Mouse (Mus musculus): Measurements from ENCODE around the gene Mlx. TPM values are rescaled to one million over a fixed set of nuclear protein-coding genes. Genes with fewer than 3 reads are reported as not detected.

The Mlx gene
- polyA plus RNA-seq, 1 experiment: 1.7 TPM

- TF ChIP-seq GATA1 (IDR thresholded peaks at IDR 0.05; ENCODE audit: low read length): no peak
- no peak for TF ChIP-seq TAL1 (IDR thresholded peaks at IDR 0.05; ENCODE audit: low read length)
- Histone ChIP-seq H3K9me3 (ENCODE audit: control insufficient read depth, low read length) (peaks cover 12% of the 10 kb centered on the region), H3K4me1 (ENCODE audit: control insufficient read depth) (peaks cover 14% of the 10 kb centered on the region), H3K4me3 (replicated peaks) (no peak overlapping the region), H3K36me3 (ENCODE audit: control insufficient read depth) (peaks cover 100% of the 10 kb centered on the region), H3K27me3 (ENCODE audit: control insufficient read depth) (no peaks in the 10 kb centered on the region)
These were observed 34.2 kb upstream of the Mlx start for GRCm38 (mm10) chr11:101052751-101053473.

GRCm38 (mm10) chr11:101053974-101054373 is 33.1 kb upstream of the Mlx start:
- Histone ChIP-seq H3K27me3 (ENCODE audit: control insufficient read depth) (no peaks in the 10 kb centered on the region), H3K4me3 (replicated peaks) (no peak overlapping the region), H3K9me3 (ENCODE audit: control insufficient read depth, low read length) (peaks cover 12% of the 10 kb centered on the region), H3K4me1 (ENCODE audit: control insufficient read depth) (peaks cover 25% of the 10 kb centered on the region), H3K36me3 (ENCODE audit: control insufficient read depth) (peaks cover 100% of the 10 kb centered on the region)
- TF ChIP-seq GATA1 (IDR thresholded peaks at IDR 0.05; ENCODE audit: low read length) (no peak), TAL1 (IDR thresholded peaks at IDR 0.05; ENCODE audit: low read length) (no peak)

- no peaks in the 10 kb centered on the region for H3K27me3 ChIP-seq (ENCODE audit: control insufficient read depth)
- H3K4me1 ChIP-seq (ENCODE audit: control insufficient read depth): peaks cover 25% of the 10 kb centered on the region
- TF ChIP-seq GATA1 (IDR thresholded peaks at IDR 0.05; ENCODE audit: low read length) (no peak), TAL1 (IDR thresholded peaks at IDR 0.05; ENCODE audit: low read length) (no peak)
- H3K4me3 ChIP-seq (replicated peaks): no peak overlapping the region
- peaks cover 12% of the 10 kb centered on the region for H3K9me3 ChIP-seq (ENCODE audit: control insufficient read depth, low read length)
- H3K36me3 ChIP-seq (ENCODE audit: control insufficient read depth): peaks cover 100% of the 10 kb centered on the region
These were observed 31.7 kb upstream of the Mlx start for GRCm38 (mm10) chr11:101055418-101055817.

- no peak overlapping the region for H3K4me3 ChIP-seq (replicated peaks)
- H3K9me3 ChIP-seq (ENCODE audit: control insufficient read depth, low read length): peaks cover 12% of the 10 kb centered on the region
- no peak for TF ChIP-seq TAL1 (IDR thresholded peaks at IDR 0.05; ENCODE audit: low read length)
- H3K27me3 ChIP-seq (ENCODE audit: control insufficient read depth): no peaks in the 10 kb centered on the region
- H3K36me3 ChIP-seq (ENCODE audit: control insufficient read depth): peaks cover 99% of the 10 kb centered on the region
- H3K4me1 ChIP-seq (ENCODE audit: control insufficient read depth): peaks cover 34% of the 10 kb centered on the region
These were observed 30.2 kb upstream of the Mlx start for GRCm38 (mm10) chr11:101056885-101057284.

GRCm38 (mm10) chr11:101057860-101058259 is 29.2 kb upstream of the Mlx start:
- TF ChIP-seq GATA1 (IDR thresholded peaks at IDR 0.05; ENCODE audit: low read length): no peak
- TF ChIP-seq TAL1 (IDR thresholded peaks at IDR 0.05; ENCODE audit: low read length): no peak
- Histone ChIP-seq H3K9me3 (ENCODE audit: control insufficient read depth, low read length) (peaks cover 11% of the 10 kb centered on the region), H3K36me3 (ENCODE audit: control insufficient read depth) (peaks cover 99% of the 10 kb centered on the region), H3K4me3 (replicated peaks) (no peak overlapping the region), H3K27me3 (ENCODE audit: control insufficient read depth) (no peaks in the 10 kb centered on the region), H3K4me1 (ENCODE audit: control insufficient read depth) (peaks cover 42% of the 10 kb centered on the region)

GRCm38 (mm10) chr11:101058726-101059125 is 28.4 kb upstream of the Mlx start:
- H3K4me1 ChIP-seq (ENCODE audit: control insufficient read depth): peaks cover 51% of the 10 kb centered on the region
- peaks cover 99% of the 10 kb centered on the region for H3K36me3 ChIP-seq (ENCODE audit: control insufficient read depth)

GRCm38 (mm10) chr11:101059473-101059872 is 27.6 kb upstream of the Mlx start:
- H3K4me1 ChIP-seq (ENCODE audit: control insufficient read depth): peaks cover 58% of the 10 kb centered on the region
- peaks cover 99% of the 10 kb centered on the region for H3K36me3 ChIP-seq (ENCODE audit: control insufficient read depth)
- H3K9me3 ChIP-seq (ENCODE audit: control insufficient read depth, low read length): no peaks in the 10 kb centered on the region

More at GRCm38 (mm10) chr11:101058726-101059125, 28.4 kb upstream of the Mlx start:
- peaks cover 3% of the 10 kb centered on the region for H3K9me3 ChIP-seq (ENCODE audit: control insufficient read depth, low read length)
- H3K27me3 ChIP-seq (ENCODE audit: control insufficient read depth): no peaks in the 10 kb centered on the region
- TF ChIP-seq GATA1 (IDR thresholded peaks at IDR 0.05; ENCODE audit: low read length): no peak
- TF ChIP-seq TAL1 (IDR thresholded peaks at IDR 0.05; ENCODE audit: low read length): no peak
- no peak overlapping the region for H3K4me3 ChIP-seq (replicated peaks)

GRCm38 (mm10) chr11:101060126-101060525 is 27.0 kb upstream of the Mlx start:
- no peaks in the 10 kb centered on the region for H3K27me3 ChIP-seq (ENCODE audit: control insufficient read depth)
- TF ChIP-seq TAL1 (IDR thresholded peaks at IDR 0.05; ENCODE audit: low read length) (no peak), GATA1 (IDR thresholded peaks at IDR 0.05; ENCODE audit: low read length) (no peak)
- H3K4me1 ChIP-seq (ENCODE audit: control insufficient read depth): peaks cover 62% of the 10 kb centered on the region
- H3K36me3 ChIP-seq (ENCODE audit: control insufficient read depth): peaks cover 99% of the 10 kb centered on the region
- no peak overlapping the region for H3K4me3 ChIP-seq (replicated peaks)
- no peaks in the 10 kb centered on the region for H3K9me3 ChIP-seq (ENCODE audit: control insufficient read depth, low read length)

More at GRCm38 (mm10) chr11:101059473-101059872, 27.6 kb upstream of the Mlx start:
- Histone ChIP-seq H3K27me3 (ENCODE audit: control insufficient read depth) (no peaks in the 10 kb centered on the region), H3K4me3 (replicated peaks) (no peak overlapping the region)
- TF ChIP-seq GATA1 (IDR thresholded peaks at IDR 0.05; ENCODE audit: low read length): no peak
- TF ChIP-seq TAL1 (IDR thresholded peaks at IDR 0.05; ENCODE audit: low read length): no peak

GRCm38 (mm10) chr11:101061049-101061448 is 26.0 kb upstream of the Mlx start:
- TF ChIP-seq GATA1 (IDR thresholded peaks at IDR 0.05; ENCODE audit: low read length): no peak
- no peak for TF ChIP-seq TAL1 (IDR thresholded peaks at IDR 0.05; ENCODE audit: low read length)
- Histone ChIP-seq H3K4me3 (replicated peaks) (no peak overlapping the region), H3K9me3 (ENCODE audit: control insufficient read depth, low read length) (no peaks in the 10 kb centered on the region), H3K27me3 (ENCODE audit: control insufficient read depth) (no peaks in the 10 kb centered on the region), H3K4me1 (ENCODE audit: control insufficient read depth) (peaks cover 68% of the 10 kb centered on the region), H3K36me3 (ENCODE audit: control insufficient read depth) (peaks cover 99% of the 10 kb centered on the region)
